Mouse (Mus musculus): ENCODE measurements around the gene Cdc7. TPM values are rescaled to one million over a fixed set of nuclear protein-coding genes. Genes with fewer than 3 reads are reported as not detected.
"Not testable (repeated sequence)": the region's sequence is repeated elsewhere in the genome, so short reads cannot be mapped to it uniquely, and the experiment has no call there.

The Cdc7 gene
- 7.6 to 11.7 TPM (median 8.1 TPM) in 3 replicates for total RNA-seq (2017)

DNA sequence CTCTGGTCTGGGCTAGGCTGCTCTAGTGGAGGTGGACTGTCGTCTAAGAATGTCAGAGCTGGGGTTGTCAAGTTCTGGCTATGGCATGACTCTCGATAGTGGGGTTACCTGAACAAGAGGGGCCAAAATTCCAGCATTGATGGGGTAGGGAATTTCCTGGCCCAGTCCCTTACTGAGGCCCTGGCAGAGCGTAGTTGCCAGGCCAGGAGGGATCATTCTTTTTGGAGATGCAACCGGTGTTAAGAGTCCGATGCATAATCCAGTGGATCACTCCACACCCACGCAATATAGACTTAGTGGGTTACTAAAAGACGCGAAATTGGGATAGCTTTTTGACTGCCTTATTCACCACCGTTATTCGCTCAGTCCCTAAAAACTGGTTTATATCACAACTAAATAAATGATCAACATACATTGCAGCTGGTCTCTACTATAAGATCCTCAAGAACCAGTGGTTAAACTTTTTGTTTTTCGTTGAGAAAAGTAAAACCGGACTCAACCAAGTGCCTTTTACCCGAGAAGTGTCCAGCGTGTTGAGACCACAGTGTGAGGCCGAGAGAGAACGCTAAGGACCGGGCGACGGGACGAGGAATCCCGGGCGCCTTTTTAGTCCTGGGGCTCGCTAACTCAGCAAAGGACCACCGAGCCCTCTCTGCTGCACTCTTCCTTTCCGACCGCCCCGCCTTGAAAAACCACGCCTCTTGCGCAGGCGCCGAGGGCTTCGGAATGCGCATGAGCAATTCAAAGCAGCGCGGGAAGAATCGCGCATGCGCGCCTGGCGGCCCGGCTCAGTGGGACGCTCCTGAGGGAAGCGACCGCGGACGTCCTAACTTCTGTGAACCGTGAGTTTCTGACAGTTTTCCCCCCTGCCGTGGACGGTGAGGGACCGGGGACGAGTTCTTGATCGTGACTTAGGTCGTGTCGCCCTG, at the start of gene Cdc7:
Cdc7 (plus strand) TSS at position 739 of the 929 bp plus-strand sequence.
- ATAC-seq (replicated peaks; ENCODE audit: insufficient number of reproducible peaks, low FRiP score, low TSS enrichment, poor library complexity, severe bottlenecking) = peak; percentile 67

- ATAC-seq (replicated peaks; ENCODE audit: insufficient number of reproducible peaks, low FRiP score, low TSS enrichment, poor library complexity, severe bottlenecking) = no peak
Observed at GRCm38 (mm10) chr5:106919315-106919714, 44.8 kb upstream of the Cdc7 start.

- ATAC-seq (replicated peaks; ENCODE audit: insufficient number of reproducible peaks, low FRiP score, low TSS enrichment, poor library complexity, severe bottlenecking) = no peak
Observed at GRCm38 (mm10) chr5:106925488-106926368, 38.4 kb upstream of the Cdc7 start, which contains the start of gene Hfm1. Gene Hfm1 (minus strand): TSS chr5:106926321.

GRCm38 (mm10) chr5:106926369-106926686, 37.8 kb upstream of the Cdc7 start:
- ATAC-seq (replicated peaks; ENCODE audit: insufficient number of reproducible peaks, low FRiP score, low TSS enrichment, poor library complexity, severe bottlenecking) = no peak

- no peak for ATAC-seq (replicated peaks; ENCODE audit: insufficient number of reproducible peaks, low FRiP score, low TSS enrichment, poor library complexity, severe bottlenecking)
Observed at GRCm38 (mm10) chr5:106927996-106928395, 36.1 kb upstream of the Cdc7 start.

GRCm38 (mm10) chr5:106946342-106946741, 17.8 kb upstream of the Cdc7 start:
- no peak for ATAC-seq (replicated peaks; ENCODE audit: insufficient number of reproducible peaks, low FRiP score, low TSS enrichment, poor library complexity, severe bottlenecking)

- ATAC-seq (replicated peaks; ENCODE audit: insufficient number of reproducible peaks, low FRiP score, low TSS enrichment, poor library complexity, severe bottlenecking) = no peak
Observed at GRCm38 (mm10) chr5:106948683-106949082, 15.4 kb upstream of the Cdc7 start.

GRCm38 (mm10) chr5:106956467-106956866, 7.7 kb upstream of the Cdc7 start:
- ATAC-seq (replicated peaks; ENCODE audit: insufficient number of reproducible peaks, low FRiP score, low TSS enrichment, poor library complexity, severe bottlenecking) = no peak

DNA sequence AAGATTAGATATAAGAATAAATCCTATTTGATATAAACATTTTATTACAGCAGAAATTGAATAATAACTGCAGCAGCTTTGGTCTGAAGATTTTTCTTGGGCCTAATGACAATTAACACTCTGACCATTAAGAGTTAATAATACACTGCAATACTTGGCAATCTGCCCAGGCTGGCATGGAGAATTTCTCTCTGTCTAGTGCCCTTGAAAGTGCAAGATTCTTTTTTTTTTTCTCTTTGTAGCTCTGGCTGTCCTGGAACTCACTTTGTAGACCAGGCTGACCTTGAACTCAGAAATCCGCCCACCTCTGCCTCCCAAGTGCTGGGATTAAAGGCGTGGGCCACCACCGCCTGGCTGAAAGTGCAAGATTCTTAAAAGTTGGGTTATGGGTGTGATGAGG, 5.1 kb upstream of the Cdc7 start:
- ATAC-seq (replicated peaks; ENCODE audit: insufficient number of reproducible peaks, low FRiP score, low TSS enrichment, poor library complexity, severe bottlenecking) = no peak

- ATAC-seq (replicated peaks; ENCODE audit: insufficient number of reproducible peaks, low FRiP score, low TSS enrichment, poor library complexity, severe bottlenecking) = no peak
Observed at GRCm38 (mm10) chr5:106960451-106960850, 3.7 kb upstream of the Cdc7 start.

- ATAC-seq (replicated peaks; ENCODE audit: insufficient number of reproducible peaks, low FRiP score, low TSS enrichment, poor library complexity, severe bottlenecking) = peak; percentile 69
Observed at GRCm38 (mm10) chr5:106964513-106965014, 442 bp downstream of the Cdc7 start.

DNA sequence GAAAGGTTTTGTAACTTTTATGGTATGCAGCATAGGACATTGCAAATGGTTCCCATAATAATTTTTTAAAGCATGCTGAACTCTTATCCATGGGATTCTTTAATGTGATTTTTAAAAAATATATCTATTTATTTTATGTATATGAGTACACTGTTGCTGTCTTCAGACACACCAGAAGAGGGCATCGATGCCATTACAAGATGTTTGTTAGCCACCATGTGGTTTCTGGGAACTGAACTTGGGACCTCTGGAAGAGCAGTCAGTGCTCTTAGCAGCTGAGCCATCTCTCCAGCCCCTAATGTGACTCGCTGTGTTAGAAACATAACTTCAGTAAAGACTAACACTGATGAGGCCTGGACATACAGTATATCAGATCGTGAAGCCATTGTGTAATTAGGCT, 2.3 kb downstream of the Cdc7 start:
- no peak for ATAC-seq (replicated peaks; ENCODE audit: insufficient number of reproducible peaks, low FRiP score, low TSS enrichment, poor library complexity, severe bottlenecking)

GRCm38 (mm10) chr5:106967578-106967977, 3.5 kb downstream of the Cdc7 start:
- ATAC-seq (replicated peaks; ENCODE audit: insufficient number of reproducible peaks, low FRiP score, low TSS enrichment, poor library complexity, severe bottlenecking) = no peak

GRCm38 (mm10) chr5:106973883-106974282, 9.8 kb downstream of the Cdc7 start:
- no peak for ATAC-seq (replicated peaks; ENCODE audit: insufficient number of reproducible peaks, low FRiP score, low TSS enrichment, poor library complexity, severe bottlenecking)

DNA sequence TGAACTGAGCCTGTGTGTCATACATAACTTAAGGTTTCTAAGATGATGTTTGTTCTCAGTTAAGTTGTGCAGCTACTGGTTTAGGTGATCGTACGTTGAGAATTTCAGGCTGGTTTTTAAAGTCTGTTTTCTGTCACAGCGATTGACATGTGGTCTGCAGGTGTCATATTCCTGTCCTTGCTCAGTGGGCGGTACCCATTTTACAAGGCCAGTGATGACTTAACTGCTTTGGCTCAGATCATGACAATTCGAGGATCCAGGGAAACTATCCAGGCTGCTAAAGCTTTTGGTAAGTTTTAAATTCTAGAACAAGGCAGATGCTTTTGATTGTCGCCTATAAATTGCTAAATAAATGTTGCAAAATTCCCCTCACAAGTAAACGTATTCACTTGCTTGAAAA, 15.0 kb downstream of the Cdc7 start:
- ATAC-seq (replicated peaks; ENCODE audit: insufficient number of reproducible peaks, low FRiP score, low TSS enrichment, poor library complexity, severe bottlenecking) = no peak

DNA sequence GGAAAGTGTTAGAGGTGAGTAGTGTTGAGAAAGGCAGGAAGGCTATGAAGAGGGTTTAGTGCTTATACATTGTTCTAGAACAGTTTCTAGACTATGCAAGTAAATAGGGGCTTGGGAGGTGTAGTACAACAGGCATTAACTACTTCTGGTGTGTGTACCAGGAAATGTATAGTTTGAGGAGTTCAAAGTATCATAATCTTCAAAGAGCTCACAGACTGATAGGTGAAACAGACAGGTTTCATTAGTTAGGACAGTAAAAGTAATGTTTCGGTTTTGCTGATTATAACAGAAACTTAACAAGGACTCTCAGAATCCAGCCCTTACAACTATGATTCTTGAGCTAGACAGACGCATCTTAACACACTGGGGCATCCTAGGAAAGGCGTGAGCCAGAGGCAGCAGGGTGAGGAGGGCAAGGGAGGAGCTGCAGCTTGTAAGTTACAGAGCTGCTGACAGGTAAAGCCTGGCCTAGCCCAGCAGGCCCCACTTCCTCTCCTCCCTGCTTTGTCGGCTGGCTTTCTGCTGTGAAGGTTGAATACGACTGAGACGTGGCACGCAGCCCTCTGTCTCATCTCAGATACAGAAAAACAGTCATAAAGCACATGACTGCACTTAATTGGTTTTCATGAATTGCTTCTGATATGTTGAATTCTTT, 18.3 kb downstream of the Cdc7 start:
- ATAC-seq (replicated peaks; ENCODE audit: insufficient number of reproducible peaks, low FRiP score, low TSS enrichment, poor library complexity, severe bottlenecking) = no peak

DNA sequence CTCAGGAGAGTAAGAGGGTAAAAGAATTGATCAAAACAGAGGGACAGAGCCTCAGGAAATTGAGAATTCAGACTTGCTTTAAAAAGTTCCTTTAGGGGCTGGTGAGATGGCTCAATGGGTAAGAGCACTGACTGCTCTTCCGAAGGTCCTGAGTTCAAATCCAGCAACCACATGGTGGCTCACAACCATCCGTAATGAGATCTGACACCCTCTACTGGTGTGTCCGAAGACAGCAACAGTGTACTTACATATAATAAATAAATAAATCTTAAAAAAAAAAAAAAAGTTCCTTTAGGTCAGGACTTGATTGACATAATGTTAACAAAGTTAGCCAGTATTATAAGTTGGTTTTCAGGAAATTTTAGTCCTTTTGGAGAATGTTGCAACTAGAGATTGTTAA, 20.8 kb downstream of the Cdc7 start:
- ATAC-seq (replicated peaks; ENCODE audit: insufficient number of reproducible peaks, low FRiP score, low TSS enrichment, poor library complexity, severe bottlenecking) = not testable (repeated sequence)

DNA sequence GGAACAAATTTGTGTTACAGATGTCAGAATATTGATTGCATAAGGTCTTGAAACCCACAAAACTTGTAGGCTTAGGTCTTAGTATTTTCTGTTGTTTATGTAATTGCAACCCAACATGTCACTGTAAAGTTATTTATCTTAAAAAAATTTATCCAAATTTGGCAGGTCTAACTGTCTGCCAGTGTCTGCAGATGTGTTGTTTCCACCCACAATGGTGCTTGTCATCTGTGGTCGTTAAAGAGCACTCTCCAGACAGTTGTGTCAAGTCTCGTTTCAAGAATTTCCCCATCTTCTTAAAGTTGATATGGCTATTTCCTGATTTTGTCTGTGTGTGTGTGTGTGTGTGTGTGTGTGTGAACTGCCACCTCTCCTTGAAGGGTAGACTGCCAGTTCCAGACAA, 21.5 kb downstream of the Cdc7 start:
- no peak for ATAC-seq (replicated peaks; ENCODE audit: insufficient number of reproducible peaks, low FRiP score, low TSS enrichment, poor library complexity, severe bottlenecking)

GRCm38 (mm10) chr5:106989181-106989580, 25.1 kb downstream of the Cdc7 start:
- no peak for ATAC-seq (replicated peaks; ENCODE audit: insufficient number of reproducible peaks, low FRiP score, low TSS enrichment, poor library complexity, severe bottlenecking)
